Mouse (Mus musculus) thymus, postnatal 36 days (tissue): Measurements from ENCODE around the gene Endog.
"Not testable (repeated sequence)": the region's sequence is repeated elsewhere in the genome, so short reads cannot be mapped to it uniquely, and the experiment has no call there.

ENCODE experiments used
- DNase-seq, 2 experiments: peaks; one replicate each; pipeline ENCODE4 v3.0.0; 2022; ENCODE audit warnings: mixed read lengths in 2 of 2

The Endog gene

GRCm38 (mm10) chr2:30171997-30172382 is 697 bp downstream of the Endog start:
- no peak for DNase-seq

- no peak for DNase-seq
Observed at GRCm38 (mm10) chr2:30173541-30174240, 2.4 kb downstream of the Endog start.

GRCm38 (mm10) chr2:30175897-30176296 is 4.6 kb downstream of the Endog start:
- no peak for DNase-seq

- DNase-seq: no peak
Observed at GRCm38 (mm10) chr2:30176561-30176960, 5.3 kb downstream of the Endog start.

DNA sequence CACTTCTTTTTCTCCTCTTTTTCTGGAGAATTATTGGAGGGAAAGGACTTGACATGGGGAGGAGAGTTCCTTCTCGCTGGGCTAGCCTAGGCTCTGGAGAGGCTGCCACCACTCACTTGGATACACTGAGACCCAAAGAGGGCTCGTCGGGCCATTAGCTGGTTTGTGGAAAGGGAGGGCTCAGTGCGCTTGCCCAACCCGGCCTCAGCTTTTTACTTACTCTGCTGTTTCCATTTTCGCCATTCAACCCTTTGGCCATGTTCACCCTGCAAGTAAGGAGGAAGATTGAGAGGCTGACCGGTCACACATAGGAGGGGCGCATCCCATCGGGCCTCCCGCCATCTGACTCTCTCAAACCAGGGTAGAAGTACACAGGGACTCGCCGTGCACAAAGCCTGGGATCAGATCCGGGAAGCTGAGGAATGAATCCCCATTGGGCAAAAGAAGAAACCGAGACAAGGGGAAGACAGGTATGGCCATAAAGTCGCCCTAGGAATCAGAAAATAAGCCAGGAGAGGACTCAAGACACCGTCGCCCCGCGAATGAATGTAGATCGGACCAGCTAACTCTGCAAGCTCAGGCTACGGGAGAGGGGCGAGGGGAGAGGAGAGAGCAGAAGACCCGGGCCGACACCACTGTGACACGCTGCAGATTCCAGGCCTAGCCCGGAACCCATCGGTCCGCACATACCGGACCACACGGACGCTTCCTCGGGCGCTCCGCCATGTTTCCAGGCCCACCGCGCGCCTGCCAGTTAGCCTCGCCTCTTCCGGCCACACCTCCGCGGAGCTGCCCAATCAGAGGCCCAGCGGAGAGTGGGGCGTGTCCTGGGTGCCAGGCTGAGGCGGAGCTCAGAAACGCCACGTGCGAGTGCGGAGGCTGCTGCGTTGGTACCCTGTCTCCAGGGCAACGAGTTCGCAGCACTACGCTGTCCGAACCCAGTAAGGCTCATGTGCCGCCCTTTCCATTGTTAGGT is 6.7 kb downstream of the Endog start, which contains the start of gene Spout1:
TSS of gene Spout1 (minus strand) at position 760 of the 976 bp plus-strand sequence.
- peak; percentile 91 to 93 for DNase-seq

DNA sequence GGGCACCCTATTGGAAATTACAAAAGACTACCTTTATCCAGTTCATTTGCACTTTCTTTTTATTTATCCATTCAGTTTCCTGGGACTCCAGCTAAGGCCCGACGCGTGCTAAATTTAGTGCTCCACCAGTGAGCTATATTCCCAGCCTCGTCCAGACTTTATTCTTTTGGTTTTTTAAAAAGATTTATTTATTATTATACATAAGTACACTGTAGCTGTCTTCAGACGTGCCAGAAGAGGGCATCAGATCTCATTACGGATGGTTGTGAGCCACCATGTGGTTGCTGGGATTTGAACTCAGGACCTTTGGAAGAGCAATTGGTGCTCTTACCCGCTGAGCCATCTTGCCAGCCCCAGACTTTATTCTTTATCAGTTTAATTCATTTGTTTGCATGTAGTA is 7.4 kb downstream of the Endog start:
- DNase-seq: not testable (repeated sequence)

GRCm38 (mm10) chr2:30182424-30182823 is 11.1 kb downstream of the Endog start:
- no peak for DNase-seq

DNA sequence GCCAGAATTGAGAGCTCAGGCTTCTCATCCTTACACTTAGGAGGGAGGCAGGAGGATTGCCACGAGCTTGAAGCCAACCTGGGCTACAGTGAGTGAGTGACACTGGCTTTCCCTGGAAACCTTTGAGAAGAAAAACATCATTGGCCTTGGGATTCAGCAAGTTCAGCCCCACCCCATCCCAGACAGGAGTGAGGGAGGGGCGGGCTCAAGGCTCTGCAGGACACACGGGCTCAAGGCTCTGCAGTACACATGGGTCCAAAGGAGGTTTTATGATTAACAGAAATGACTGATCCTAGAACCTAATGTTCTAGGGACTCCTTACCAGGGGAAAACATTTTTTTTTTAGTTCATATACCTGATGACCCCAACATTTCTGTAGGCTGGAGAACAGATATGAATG is 12.4 kb downstream of the Endog start:
- no peak for DNase-seq

GRCm38 (mm10) chr2:30185276-30185675 is 14.0 kb downstream of the Endog start:
- DNase-seq: no peak

GRCm38 (mm10) chr2:30185681-30186080 is 14.4 kb downstream of the Endog start:
- DNase-seq: no peak

DNA sequence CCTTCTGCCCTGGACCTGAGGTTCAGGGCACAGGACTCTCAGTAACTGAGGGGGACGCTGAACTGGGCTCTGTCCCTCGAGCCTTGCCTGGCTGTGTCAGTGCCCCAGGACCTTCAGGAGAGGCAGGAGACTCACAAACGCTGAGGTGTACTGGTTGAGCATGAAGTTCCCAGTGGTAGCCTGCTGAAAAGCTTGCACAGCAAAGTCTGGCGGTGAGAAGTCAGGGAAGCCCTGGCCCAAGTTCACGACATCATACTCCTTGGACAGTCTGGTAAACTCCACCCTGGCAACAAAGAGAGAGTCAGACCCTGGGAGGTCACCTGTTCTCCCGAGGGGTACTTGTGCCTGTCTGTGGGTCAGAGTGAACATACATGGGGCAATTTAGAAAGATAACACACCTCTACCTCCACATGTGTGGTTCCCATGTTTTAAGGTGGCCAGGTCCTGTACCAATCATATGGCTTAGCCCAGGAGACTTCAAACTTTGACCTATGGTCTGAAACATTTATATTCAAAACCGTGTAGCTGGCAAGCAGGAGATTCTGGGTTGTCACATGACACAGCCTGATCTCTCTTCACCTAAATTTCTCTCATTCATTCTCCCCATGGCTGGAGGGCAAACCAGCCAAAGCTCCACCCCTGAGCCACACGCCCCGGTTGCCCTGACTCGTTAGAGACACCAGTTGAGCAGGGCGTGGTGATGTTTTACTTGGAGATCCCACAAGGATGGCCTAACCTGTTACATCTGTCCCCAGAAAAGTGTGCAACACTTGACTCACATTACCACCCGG is 20.7 kb downstream of the Endog start:
- DNase-seq: no peak

DNA sequence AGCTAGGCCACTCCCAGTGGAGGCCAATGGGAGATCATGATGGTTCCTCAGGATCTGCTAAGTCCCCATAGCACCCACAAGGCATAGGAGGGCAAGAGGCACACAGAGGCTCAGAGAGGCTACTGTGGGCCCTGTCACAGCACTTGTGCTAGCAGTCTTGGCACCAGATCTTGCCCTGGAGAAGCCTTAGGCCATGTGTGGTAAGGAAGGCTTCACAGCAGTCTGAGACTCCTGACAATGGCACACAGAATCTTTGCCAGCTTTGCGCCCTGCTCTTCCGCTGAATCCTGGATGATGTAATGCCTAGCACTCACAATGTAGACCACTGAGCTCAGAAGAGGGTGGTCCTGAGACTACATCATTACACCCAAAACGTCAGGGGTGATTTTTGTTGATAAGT is 23.4 kb downstream of the Endog start:
- no peak for DNase-seq

DNA sequence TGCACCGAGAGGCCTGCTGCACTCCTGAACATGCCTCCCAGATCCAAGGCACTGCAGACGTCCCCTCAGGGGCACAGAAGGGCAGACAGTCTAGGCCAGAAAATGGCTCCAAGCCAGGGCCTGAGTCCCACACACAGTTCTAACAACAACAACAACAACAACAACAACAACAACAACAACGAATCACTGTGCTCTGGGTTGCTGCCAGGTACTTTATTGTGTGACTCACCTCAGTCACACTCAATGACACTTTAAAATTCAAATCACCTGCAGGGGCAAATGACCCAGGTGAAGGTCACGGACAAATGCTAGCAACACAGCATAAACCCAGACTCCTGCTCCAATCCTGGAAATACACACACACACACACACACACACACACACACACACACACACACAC is 26.7 kb downstream of the Endog start:
- DNase-seq: no peak

GRCm38 (mm10) chr2:30199984-30200383 is 28.7 kb downstream of the Endog start:
- no peak for DNase-seq

DNA sequence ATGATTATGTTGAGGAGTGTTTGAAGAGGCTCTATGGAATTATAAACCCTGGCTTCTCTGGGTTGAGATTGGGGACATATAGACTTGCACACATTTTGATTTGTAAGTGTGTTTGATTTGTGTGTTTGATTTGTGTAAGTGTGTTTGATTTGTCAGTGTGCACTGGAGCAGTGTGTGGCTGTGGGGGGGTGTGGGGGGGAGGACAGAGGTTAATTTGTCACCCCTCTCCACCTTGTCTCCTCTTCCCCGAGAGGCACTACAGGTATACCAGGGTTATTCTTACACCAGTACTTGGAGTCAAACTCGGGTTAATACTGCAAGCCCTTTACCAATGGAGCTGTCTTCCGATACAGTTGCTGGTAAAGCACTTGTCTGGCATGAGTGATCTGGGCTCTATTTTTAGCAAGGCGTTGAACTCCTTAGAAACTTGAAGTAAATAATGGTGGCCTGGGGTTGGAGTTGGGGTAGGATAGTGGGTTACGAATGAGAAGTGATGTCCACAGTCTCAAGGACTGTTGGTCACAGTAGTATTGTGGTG is 29.2 kb downstream of the Endog start:
- no peak for DNase-seq

DNA sequence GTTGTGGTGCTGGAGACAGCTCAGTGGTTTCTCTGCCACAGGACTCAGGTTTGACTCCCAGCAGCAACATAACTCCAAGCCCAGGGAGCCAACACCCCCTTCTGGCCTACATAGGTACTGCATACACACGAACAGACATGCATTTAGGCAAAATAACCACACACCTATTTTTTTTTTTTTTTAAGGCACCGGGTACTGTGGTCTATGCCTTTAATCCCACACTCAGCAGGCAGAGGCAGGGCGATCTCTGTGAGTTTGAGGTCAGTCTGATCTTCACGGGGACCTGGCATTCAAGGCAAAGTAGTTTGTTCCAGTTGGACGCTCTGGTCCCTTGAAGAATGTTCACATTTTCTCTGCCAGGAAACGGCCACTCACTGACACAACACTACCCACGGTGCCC is 32.1 kb downstream of the Endog start:
- peak; percentile 25 to 28 for DNase-seq

- DNase-seq: peak in 1 of 2 experiments; percentile 19
Observed at GRCm38 (mm10) chr2:30205255-30205628, 33.9 kb downstream of the Endog start.

GRCm38 (mm10) chr2:30205629-30206357 is 34.5 kb downstream of the Endog start, which contains the start of gene Kyat1:
Gene Kyat1 (minus strand): TSS chr2:30205847.
- DNase-seq: peak; percentile 89 to 90

DNA sequence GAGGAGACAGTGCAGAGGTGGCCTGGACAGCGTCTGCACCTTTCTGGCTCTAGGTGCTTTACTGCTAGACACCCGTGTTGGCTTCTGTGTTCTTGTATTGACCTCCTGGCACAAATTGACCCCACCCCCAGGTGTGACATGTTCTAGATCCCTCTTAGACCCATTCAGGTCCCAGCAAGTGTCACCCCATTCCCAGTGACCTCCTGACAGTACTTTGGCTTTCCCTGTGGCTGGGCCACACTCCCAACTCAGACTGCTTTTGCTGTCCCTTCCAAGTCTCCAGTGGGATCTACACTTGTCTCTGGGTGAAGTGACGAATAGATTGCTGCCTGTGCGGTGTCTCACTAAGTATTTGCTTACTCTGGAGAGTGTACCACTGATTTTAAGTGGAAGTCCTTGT is 36.1 kb downstream of the Endog start:
- no peak for DNase-seq

DNA sequence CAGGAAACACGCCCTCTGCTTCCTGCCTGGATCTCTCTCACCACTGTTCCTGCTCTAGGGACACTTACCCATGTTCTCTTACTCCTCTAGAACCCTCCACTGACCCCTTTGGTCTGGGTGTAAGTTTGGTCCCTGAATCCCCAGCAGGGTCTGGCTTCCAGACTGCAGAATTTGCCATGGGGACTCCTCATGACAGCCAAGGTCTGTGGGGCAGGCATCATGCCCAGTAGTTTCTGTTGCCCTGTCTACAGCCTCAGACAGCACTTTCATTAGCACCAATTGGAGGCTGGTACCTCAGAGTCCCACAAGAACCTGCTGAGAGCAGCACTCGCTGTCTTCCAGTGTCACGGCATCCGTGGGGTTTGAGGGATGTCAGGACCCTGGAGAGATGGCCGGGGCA is 36.6 kb downstream of the Endog start:
- DNase-seq: no peak

- no peak for DNase-seq
Observed at GRCm38 (mm10) chr2:30211408-30212168, 40.3 kb downstream of the Endog start.
